Mouse (Mus musculus) ovary, adult 10 weeks (tissue): ENCODE results near the gene Msgn1. TPM values are rescaled to one million over a fixed set of nuclear protein-coding genes. Genes with fewer than 3 reads are reported as not detected.

ENCODE experiments used
- polyA plus RNA-seq: library from polyadenylated mRNA; stranded (reverse); fragments of 350-450 nt; fragmentation: Illumina TruSeq; extraction: RNeasy Lipid Tissue Mini Kit (QIAGEN cat#74804); gene quantifications from one replicate; pipeline ENCODE4 v1.2.3, GENCODE M21; 2014

Gene Msgn1
- not detected for polyA plus RNA-seq

DNA sequence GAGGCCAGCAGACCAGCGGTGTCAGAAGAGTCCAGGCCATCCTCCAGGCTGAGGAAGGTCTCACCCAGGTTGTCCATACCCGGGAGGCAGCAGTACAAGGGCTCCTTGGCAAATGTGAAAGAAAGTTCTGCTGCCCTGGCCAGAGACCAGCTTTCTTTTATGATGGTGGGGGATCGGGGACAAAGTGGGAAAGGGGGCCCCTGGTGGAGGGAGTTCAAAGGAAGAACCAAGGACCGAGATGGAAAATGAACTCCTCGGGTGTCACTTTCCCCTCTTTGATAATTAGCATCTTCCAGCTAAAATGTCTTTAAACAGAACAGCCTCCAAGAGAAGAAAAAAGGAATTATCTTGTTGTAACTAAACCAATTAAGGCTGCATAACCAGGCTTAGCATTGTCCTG, at the start of gene Msgn1:
Gene Msgn1, minus strand, starts transcription at position 101 of the 400 bp plus-strand sequence.

Other genes starting within 250 kb of the Msgn1 start
- 2.3 TPM for gene Kcns3, start 57.9 kb downstream of the Msgn1 start, polyA plus RNA-seq
- gene Gen1, start 56.8 kb upstream of the Msgn1 start, polyA plus RNA-seq: 16.6 TPM
- gene Smc6, start 56.9 kb upstream of the Msgn1 start, polyA plus RNA-seq: 174 TPM
- 0.71 TPM for gene Vsnl1, start 227.6 kb upstream of the Msgn1 start, polyA plus RNA-seq
- 2.5 TPM for gene Rad51ap2, start 247.1 kb upstream of the Msgn1 start, polyA plus RNA-seq